Mouse (Mus musculus): ENCODE data around the gene Hddc3. TPM values are rescaled to one million over a fixed set of nuclear protein-coding genes. Genes with fewer than 3 reads are reported as not detected.

The Hddc3 gene
- polyA plus RNA-seq, 1 experiment = 41.8 TPM

DNA sequence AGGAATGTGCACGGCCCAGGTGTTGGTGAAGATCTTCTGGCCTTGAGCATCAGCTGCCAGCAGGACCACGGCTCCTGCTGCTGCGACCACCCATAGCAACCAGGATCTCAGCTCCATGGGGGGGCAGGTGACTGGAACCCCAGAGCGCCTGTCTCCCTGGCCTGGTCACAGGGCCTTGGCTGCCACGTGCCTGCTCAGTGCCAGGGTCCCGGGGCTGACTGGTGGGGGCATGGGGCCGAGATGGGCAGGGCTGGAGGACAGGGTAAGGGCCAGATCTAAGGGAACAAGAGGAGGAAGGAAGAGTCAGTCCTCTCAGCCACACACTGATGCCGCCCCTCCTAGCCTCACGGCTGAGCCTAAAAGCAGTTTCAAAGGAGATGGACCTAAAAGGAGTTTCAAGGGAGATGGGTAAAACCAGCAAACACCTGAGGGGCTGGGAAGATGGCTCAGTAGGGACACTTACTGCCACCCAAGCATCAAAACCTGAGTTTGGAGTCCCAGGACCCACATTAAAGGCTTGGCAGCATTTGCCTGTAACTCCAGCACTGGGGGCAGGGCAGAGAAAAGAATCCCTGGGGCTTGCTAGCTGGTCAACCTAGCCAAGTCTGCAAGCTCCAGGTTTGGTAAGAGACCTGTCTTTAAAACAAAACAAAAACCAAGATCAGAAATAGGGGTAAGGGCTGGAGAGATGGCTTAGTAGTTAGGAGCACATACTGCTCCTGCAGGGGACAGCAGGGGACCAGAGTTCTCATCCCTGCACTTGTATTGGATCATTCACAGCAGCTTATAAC, 55.9 kb downstream of the Hddc3 start:
- no peak for DNase-seq (ENCODE audit: low read depth)

- no peak for DNase-seq (ENCODE audit: low read depth)
Measured at GRCm38 (mm10) chr7:80400099-80400498, 57.2 kb downstream of the Hddc3 start.

Other genes with a start within 250 kb of the Hddc3 start
- gene Idh2, start 227.7 kb upstream of the Hddc3 start, polyA plus RNA-seq (2012; rRNA removed) = 200 and 210 TPM in 2 replicates
- 19.2 and 26.8 TPM in 2 replicates for gene Sema4b, start 156.3 kb upstream of the Hddc3 start, polyA plus RNA-seq (2012; rRNA removed)
- 156 and 223 TPM in 2 replicates for gene Cib1, start 110.3 kb upstream of the Hddc3 start, polyA plus RNA-seq (2012; rRNA removed)
- 2.3 and 2.4 TPM in 2 replicates for gene Gdpgp1, start 110.2 kb upstream of the Hddc3 start, polyA plus RNA-seq (2012; rRNA removed)
- gene Ttll13, start 96.7 kb upstream of the Hddc3 start, polyA plus RNA-seq (2012; rRNA removed) = 3.3 and 4.2 TPM in 2 replicates
- 23.5 and 24.4 TPM in 2 replicates for gene Ngrn, start 81.9 kb upstream of the Hddc3 start, polyA plus RNA-seq (2012; rRNA removed)
- gene Vps33b, start 73.5 kb upstream of the Hddc3 start, polyA plus RNA-seq (2012; rRNA removed) = 11.5 and 14.2 TPM in 2 replicates
- 4.6 and 5.2 TPM in 2 replicates for gene Prc1, start 48.7 kb upstream of the Hddc3 start, polyA plus RNA-seq (2012; rRNA removed)
- gene Rccd1, start 18.6 kb upstream of the Hddc3 start, polyA plus RNA-seq (2012; rRNA removed) = 14.6 and 18.0 TPM in 2 replicates
- 51.7 and 62.1 TPM in 2 replicates for gene Unc45a, start 2.1 kb upstream of the Hddc3 start, polyA plus RNA-seq (2012; rRNA removed)
- 77.8 and 113 TPM in 2 replicates for gene Man2a2, start 28.3 kb downstream of the Hddc3 start, polyA plus RNA-seq (2012; rRNA removed)
- gene Fes, start 44.8 kb downstream of the Hddc3 start, polyA plus RNA-seq (2012; rRNA removed) = 20.1 and 23.9 TPM in 2 replicates
- gene Furin, start 62.3 kb downstream of the Hddc3 start, polyA plus RNA-seq (2012; rRNA removed) = 70.2 and 85.9 TPM in 2 replicates
- 1.7 and 2.1 TPM in 2 replicates for gene Blm, start 192.0 kb downstream of the Hddc3 start, polyA plus RNA-seq (2012; rRNA removed)